ENCODE assay signal across 17 mouse cellular contexts in genomic region chr12:117156786-117157185, GRCm38 (mm10).
DNase-seq lines count a peak whose midpoint lies in the region; ATAC-seq lines count a peak whose summit lies in the region.
"Had no signal": no experiment of that assay in that cellular context is flagged by ENCODE, and none has a peak within 500 bp of the region (broad histone marks: within the 10 kb centered on the region; RNA-seq: fewer than 3 reads in every experiment).

No protein-coding gene starts in this region.

- DNase-seq in neural tube, embryonic 11.5 days (ENCODE audit: low spot score): no peak
- no peak for DNase-seq in neural tube, embryonic 10.5 days (ENCODE audit: extremely low spot score, low spot score)
- DNase-seq in midbrain, embryonic 14.5 days: no peak
- no peak for DNase-seq in ovary, postnatal 14 days (ENCODE audit: low spot score)
- DNase-seq in frontal cortex, postnatal 25 days (ENCODE audit: low spot score in 2 of 2): no peak
- DNase-seq: adrenal gland, adult 8-10 months; B cell, adult 2 months; cerebellum, adult 8-10 months; heart, adult 11 months; kidney, postnatal 14 days; right cerebral cortex, adult 18-20 months had no signal

- peaks cover 51% of the 10 kb centered on the region for H3K27me3 ChIP-seq in neural tube, embryonic 11.5 days (ENCODE audit: control insufficient read depth, insufficient read depth, low read length)
- peaks cover 48% of the 10 kb centered on the region for H3K27me3 ChIP-seq in hindbrain, embryonic 13.5 days
- H3K27me3 ChIP-seq in midbrain, embryonic 14.5 days (ENCODE audit: control insufficient read depth, insufficient read depth, low read length): no peaks in the 10 kb centered on the region

- 24% methylated on average over 3 of the region's 3 CpGs for WGBS in neural tube, embryonic 11.5 days
- WGBS in hindbrain, embryonic 13.5 days: 22% methylated on average over 3 of the region's 3 CpGs
- WGBS in midbrain, embryonic 14.5 days: 3% methylated on average over 3 of the region's 3 CpGs

- H3K9me3 ChIP-seq in neural tube, embryonic 11.5 days (ENCODE audit: control insufficient read depth, low read length): no peaks in the 10 kb centered on the region
- H3K9me3 ChIP-seq in hindbrain, embryonic 13.5 days: no peaks in the 10 kb centered on the region
- no peaks in the 10 kb centered on the region for H3K9me3 ChIP-seq in midbrain, embryonic 14.5 days (ENCODE audit: control insufficient read depth, low read length)
- H3K9me3 ChIP-seq: embryonic facial prominence, embryonic 12.5 days; intestine, embryonic 15.5 days had no signal

- H3K27ac ChIP-seq in neural tube, embryonic 11.5 days (ENCODE audit: low read depth, low read length): no peak overlapping the region
- H3K27ac ChIP-seq in hindbrain, embryonic 13.5 days: no peak overlapping the region
- H3K27ac ChIP-seq in midbrain, embryonic 14.5 days (replicated peaks; ENCODE audit: low read depth, low read length): peak overlapping the region; percentile 92
- H3K27ac ChIP-seq: intestine, embryonic 15.5 days; liver, embryonic 14.5 days had no signal

- H3K36me3 ChIP-seq in neural tube, embryonic 11.5 days (ENCODE audit: control insufficient read depth, insufficient read depth, low read length): no peaks in the 10 kb centered on the region
- peaks cover 4% of the 10 kb centered on the region for H3K36me3 ChIP-seq in hindbrain, embryonic 13.5 days
- H3K36me3 ChIP-seq in midbrain, embryonic 14.5 days (ENCODE audit: control insufficient read depth, insufficient read depth, low read length): peaks cover 15% of the 10 kb centered on the region
- H3K36me3 ChIP-seq: embryonic facial prominence, embryonic 12.5 days; intestine, embryonic 15.5 days had no signal

- peak overlapping the region; percentile 32 for H3K4me2 ChIP-seq in neural tube, embryonic 11.5 days (ENCODE audit: low read depth)
- peak overlapping the region; percentile 83 for H3K4me2 ChIP-seq in hindbrain, embryonic 13.5 days
- H3K4me2 ChIP-seq in midbrain, embryonic 14.5 days (ENCODE audit: low read length): peak overlapping the region; percentile 70
- H3K4me2 ChIP-seq: intestine, embryonic 15.5 days had no signal

- ATAC-seq in neural tube, embryonic 11.5 days (ENCODE audit: insufficient read depth, low FRiP score, low TSS enrichment): no peak
- no peak for ATAC-seq in hindbrain, embryonic 13.5 days (ENCODE audit: low FRiP score)
- no peak for ATAC-seq in midbrain, embryonic 14.5 days (ENCODE audit: low FRiP score, low TSS enrichment)
- ATAC-seq in megakaryocyte progenitor cell, adult 5-6 weeks (replicated peaks; ENCODE audit: poor library complexity): no peak
- ATAC-seq in erythroid progenitor cell, adult 5-6 weeks (replicated peaks; ENCODE audit: low FRiP score, poor library complexity, severe bottlenecking): no peak
- ATAC-seq: intestine, embryonic 15.5 days had no signal

- H3K4me3 ChIP-seq in neural tube, embryonic 11.5 days (ENCODE audit: low read depth, low read length): no peak overlapping the region
- peak overlapping the region; percentile 70 for H3K4me3 ChIP-seq in hindbrain, embryonic 13.5 days
- H3K4me3 ChIP-seq in midbrain, embryonic 14.5 days (replicated peaks; ENCODE audit: low read depth, low read length): peak overlapping the region; percentile 86
- H3K4me3 ChIP-seq: intestine, embryonic 15.5 days had no signal

- H3K9ac ChIP-seq in neural tube, embryonic 11.5 days (ENCODE audit: low read length): no peak overlapping the region
- peak overlapping the region; percentile 67 for H3K9ac ChIP-seq in hindbrain, embryonic 13.5 days
- H3K9ac ChIP-seq in midbrain, embryonic 14.5 days (replicated peaks; ENCODE audit: low read length): peak overlapping the region; percentile 98
- H3K9ac ChIP-seq: embryonic facial prominence, embryonic 12.5 days; intestine, embryonic 15.5 days; liver, embryonic 14.5 days had no signal

- H3K4me1 ChIP-seq in neural tube, embryonic 11.5 days (ENCODE audit: control insufficient read depth, insufficient read depth, low read length): peaks cover 47% of the 10 kb centered on the region
- H3K4me1 ChIP-seq in hindbrain, embryonic 13.5 days (replicated peaks): peaks cover 91% of the 10 kb centered on the region
- H3K4me1 ChIP-seq in midbrain, embryonic 14.5 days (ENCODE audit: control insufficient read depth, insufficient read depth, low read length): peaks cover 62% of the 10 kb centered on the region

Comparison
In these comparisons a context has a peak if more than half of its experiments do, and no peak if none do; other contexts are left out.
1. H3K4me2 ChIP-seq: peak in every context shown above with its lines; median percentile 83 in hindbrain, embryonic 13.5 days; 70 in midbrain, embryonic 14.5 days; 32 in neural tube, embryonic 11.5 days.